Mouse (Mus musculus) heart, embryonic 10.5 days (tissue): ENCODE data around the gene Mdga1. TPM values are rescaled to one million over a fixed set of nuclear protein-coding genes. Genes with fewer than 3 reads are reported as not detected.

Experiments
- DNase-seq: peaks from one replicate; pipeline ENCODE4 v3.0.0-alpha.2; 2017; ENCODE audit warnings: low spot score
- H3K27ac ChIP-seq: fragments of 300-500 bp; sonication (generic); 2 replicates; pipeline ENCODE4 v1.5.1; 2016; ENCODE audit warnings: mild to moderate bottlenecking
- H3K27me3 ChIP-seq: fragments of 300-500 bp; sonication (generic); 2 replicates; pipeline ENCODE4 v1.6.1; 2016; ENCODE audit warnings: mild to moderate bottlenecking; ENCODE audit not compliant: poor library complexity, insufficient read depth, severe bottlenecking
- H3K36me3 ChIP-seq: fragments of 300-500 bp; sonication (generic); 2 replicates; pipeline ENCODE4 v1.6.1; 2016; ENCODE audit warnings: mild to moderate bottlenecking, moderate library complexity
- H3K4me1 ChIP-seq: fragments of 300-500 bp; sonication (generic); 2 replicates; pipeline ENCODE4 v1.6.1; 2016; ENCODE audit warnings: mild to moderate bottlenecking
- H3K4me3 ChIP-seq: fragments of 300-500 bp; sonication (generic); 2 replicates; pipeline ENCODE4 v1.5.1; 2016; ENCODE audit warnings: mild to moderate bottlenecking, moderate library complexity
- H3K9me3 ChIP-seq: fragments of 300-500 bp; sonication (generic); 2 replicates; pipeline ENCODE4 v1.6.1; 2016; ENCODE audit warnings: mild to moderate bottlenecking, moderate library complexity
- WGBS: fragments of 180-500 bp; shearing (Covaris S2); methylation state at CpG from one replicate; pipeline ENCODE4 v1.1.7; 2016; 5-methylcytosine and 5-hydroxymethylcytosine counted together
- polyA plus RNA-seq: library from polyadenylated mRNA; unstranded; fragments of >200 nt; fragmentation: Nextera tagmentation; extraction: Ambion mirVana; gene quantifications from 2 replicates; pipeline ENCODE4 v1.2.1, GENCODE M21; 2016

Gene Mdga1
- polyA plus RNA-seq, 1 experiment from 2014 or later: 1.7 TPM

DNA sequence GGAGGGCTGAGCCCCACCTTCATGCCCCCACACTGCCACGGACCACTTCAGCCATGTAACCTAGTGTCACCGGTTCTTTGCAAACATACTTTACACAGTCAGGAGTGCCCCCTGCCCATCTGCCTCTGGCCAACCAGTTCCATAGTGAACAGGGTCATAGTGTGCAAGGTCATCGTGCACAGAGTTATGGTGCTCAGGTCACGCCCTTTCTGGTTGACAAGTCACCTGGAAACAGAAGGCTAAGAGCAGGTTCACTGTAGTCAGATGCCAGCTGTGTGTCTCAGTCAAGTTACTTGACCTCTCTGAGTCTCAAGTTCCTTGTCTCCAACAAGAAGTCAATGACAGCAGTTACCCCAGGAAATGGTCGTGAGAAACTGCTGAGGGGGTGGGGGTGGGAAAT is 65.2 kb downstream of the Mdga1 start:
- Histone ChIP-seq H3K9me3 (no peaks in the 10 kb centered on the region), H3K27ac (no peak overlapping the region), H3K4me3 (no peak overlapping the region), H3K4me1 (peaks cover 12% of the 10 kb centered on the region), H3K36me3 (no peaks in the 10 kb centered on the region), H3K27me3 (no peaks in the 10 kb centered on the region)
- 67% methylated on average over 5 of the region's 5 CpGs for WGBS
- DNase-seq: no peak

- 71% methylated on average over 16 of the region's 16 CpGs for WGBS
- Histone ChIP-seq H3K4me1 (peaks cover 12% of the 10 kb centered on the region), H3K9me3 (no peaks in the 10 kb centered on the region), H3K27me3 (no peaks in the 10 kb centered on the region), H3K36me3 (no peaks in the 10 kb centered on the region), H3K4me3 (no peak overlapping the region), H3K27ac (no peak overlapping the region)
- DNase-seq: no peak
These were observed 67.3 kb downstream of the Mdga1 start for GRCm38 (mm10) chr17:29902406-29903155.

DNA sequence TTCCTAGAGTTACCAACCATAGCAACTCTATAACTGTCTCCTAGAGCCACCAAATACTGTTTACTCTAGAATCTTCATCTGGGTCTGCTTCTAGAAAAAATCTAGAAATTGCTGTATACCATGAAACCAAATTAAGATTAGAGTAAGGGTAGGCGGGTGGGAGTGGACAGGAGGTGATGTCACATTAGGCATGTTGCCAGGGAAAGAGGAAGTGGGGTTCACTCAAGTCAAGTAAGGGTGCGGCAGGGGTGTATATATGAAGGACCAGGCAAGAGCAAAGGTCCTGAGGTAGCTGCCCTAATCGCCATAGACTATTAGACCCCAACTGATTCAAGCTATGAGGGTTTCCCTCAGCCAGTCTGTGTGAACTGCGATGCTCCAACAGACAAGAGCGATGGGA is 69.6 kb downstream of the Mdga1 start:
- Histone ChIP-seq H3K4me3 (no peak overlapping the region), H3K36me3 (no peaks in the 10 kb centered on the region), H3K4me1 (peaks cover 17% of the 10 kb centered on the region), H3K9me3 (no peaks in the 10 kb centered on the region), H3K27me3 (no peaks in the 10 kb centered on the region; the same call in 1 of the 2 replicates), H3K27ac (no peak overlapping the region)
- 87% methylated on average over 5 of the region's 5 CpGs for WGBS
- no peak for DNase-seq

GRCm38 (mm10) chr17:29896181-29897054 is 73.5 kb downstream of the Mdga1 start:
- no peaks in the 10 kb centered on the region for H3K9me3 ChIP-seq
- no peak for DNase-seq
- H3K27me3 ChIP-seq: peaks cover 13% of the 10 kb centered on the region
- H3K4me3 ChIP-seq: no peak overlapping the region
- H3K36me3 ChIP-seq: no peaks in the 10 kb centered on the region
- 28% methylated on average over 7 of the region's 7 CpGs for WGBS
- no peak overlapping the region for H3K27ac ChIP-seq
- peaks cover 5% of the 10 kb centered on the region; the same call in 1 of the 2 replicates for H3K4me1 ChIP-seq

DNA sequence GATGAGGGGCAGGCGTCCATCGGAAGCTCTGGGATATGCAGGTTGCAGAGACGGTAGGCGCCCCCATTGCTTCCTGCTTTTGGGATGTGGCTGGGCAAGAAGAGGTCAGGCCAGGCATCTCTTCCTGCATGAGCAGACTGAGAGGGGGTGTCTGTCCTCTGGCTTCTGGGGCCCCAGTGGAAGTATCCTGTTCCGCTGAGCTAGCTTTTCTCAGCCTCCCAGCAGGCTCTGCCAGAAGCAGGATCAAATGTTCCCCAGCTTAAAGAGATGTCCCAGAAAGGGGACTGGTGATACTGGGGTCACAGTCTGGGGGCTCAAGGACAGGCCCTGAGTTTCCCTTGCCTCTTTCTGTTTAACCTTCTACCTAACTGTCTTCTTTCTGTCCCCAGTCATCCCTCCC is 74.3 kb downstream of the Mdga1 start:
- Histone ChIP-seq H3K36me3 (no peaks in the 10 kb centered on the region), H3K27ac (no peak overlapping the region), H3K4me1 (peaks cover 5% of the 10 kb centered on the region; the same call in 1 of the 2 replicates), H3K9me3 (no peaks in the 10 kb centered on the region), H3K4me3 (no peak overlapping the region), H3K27me3 (peaks cover 21% of the 10 kb centered on the region)
- WGBS: 71% methylated on average over 5 of the region's 5 CpGs
- no peak for DNase-seq

DNA sequence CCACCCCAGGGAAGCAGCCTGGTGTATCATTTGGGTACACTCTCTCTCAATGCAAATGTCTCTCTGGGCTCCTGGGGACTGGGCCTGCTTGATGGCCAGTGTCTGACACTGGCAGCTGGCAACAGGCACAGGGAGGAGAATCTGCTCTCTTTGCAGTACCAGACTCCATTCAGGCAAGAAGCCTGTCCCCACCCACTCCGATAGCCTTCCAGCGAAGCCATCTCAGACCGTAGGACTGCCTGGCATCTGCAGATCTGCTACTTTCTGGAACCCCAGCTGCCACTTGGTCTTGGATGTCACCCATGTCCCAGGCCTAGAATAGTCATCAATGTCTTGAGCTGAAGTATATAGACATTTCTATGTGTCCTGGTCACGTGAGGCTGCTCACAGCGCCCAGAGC is 74.9 kb downstream of the Mdga1 start:
- WGBS: 85% methylated on average over 5 of the region's 5 CpGs
- Histone ChIP-seq H3K27ac (no peak overlapping the region), H3K4me1 (peaks cover 5% of the 10 kb centered on the region; the same call in 1 of the 2 replicates), H3K27me3 (peaks cover 27% of the 10 kb centered on the region), H3K36me3 (no peaks in the 10 kb centered on the region), H3K9me3 (no peaks in the 10 kb centered on the region), H3K4me3 (no peak overlapping the region)
- DNase-seq: no peak

- no peak overlapping the region for H3K27ac ChIP-seq
- WGBS: 62% methylated on average over 7 of the region's 7 CpGs
- peaks cover 65% of the 10 kb centered on the region for H3K27me3 ChIP-seq
- no peaks in the 10 kb centered on the region for H3K9me3 ChIP-seq
- H3K4me3 ChIP-seq: no peak overlapping the region
- no peaks in the 10 kb centered on the region for H3K36me3 ChIP-seq
- peaks cover 40% of the 10 kb centered on the region for H3K4me1 ChIP-seq
- DNase-seq: no peak
These were observed 79.3 kb downstream of the Mdga1 start for GRCm38 (mm10) chr17:29890451-29891110.

DNA sequence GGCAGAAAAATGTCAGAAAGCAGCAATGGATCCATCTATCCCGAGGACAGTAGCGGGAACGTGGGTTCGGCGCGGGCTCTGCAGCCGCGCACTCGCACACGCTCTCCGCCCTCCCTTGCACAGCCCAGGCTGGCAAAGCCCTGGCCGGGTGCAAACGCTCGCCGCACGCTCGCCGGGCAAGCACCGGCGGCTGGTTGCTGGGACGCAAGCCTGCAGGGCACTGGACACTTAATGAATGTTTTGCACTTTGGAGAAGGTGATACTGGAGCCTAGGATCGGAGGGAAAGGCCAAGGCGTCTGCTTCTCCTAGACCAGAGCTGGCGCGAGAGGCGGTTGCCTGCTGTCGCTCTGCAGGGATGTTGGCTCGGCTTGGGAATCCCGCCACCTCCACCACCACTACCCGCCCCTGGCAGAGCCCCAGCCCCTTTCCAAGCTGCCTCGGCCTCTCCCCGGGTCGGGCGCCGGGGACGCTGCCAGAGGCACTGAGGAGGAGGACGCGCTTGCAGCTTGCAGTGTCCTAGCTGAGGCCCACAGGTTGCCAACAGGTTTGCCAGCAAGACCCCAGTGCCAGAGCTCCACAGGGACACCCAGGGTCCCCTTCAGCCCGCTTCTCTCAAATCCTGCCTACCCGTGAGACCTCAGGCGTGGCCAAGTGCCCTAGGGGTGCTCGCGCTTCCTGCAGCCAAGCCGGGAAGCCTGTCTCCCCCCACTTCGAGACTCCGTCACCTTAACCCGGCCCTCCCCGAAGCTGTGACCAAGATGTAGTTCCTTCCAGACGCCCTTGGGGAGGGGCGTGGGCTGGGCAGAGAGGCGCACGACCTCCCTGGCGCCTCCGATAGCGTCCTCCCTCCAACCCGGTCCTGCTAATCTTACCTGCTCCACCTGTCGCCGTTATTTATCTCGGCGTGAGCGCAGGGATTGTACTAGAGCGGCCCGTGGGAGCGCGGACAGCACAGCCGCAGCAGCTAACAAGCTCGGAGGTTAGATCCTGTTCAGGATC is 80.6 kb downstream of the Mdga1 start:
- H3K4me3 ChIP-seq: peak overlapping the region; percentile 74
- peak; percentile 80 for DNase-seq
- H3K36me3 ChIP-seq: no peaks in the 10 kb centered on the region
- WGBS: under 1% methylated on average over 67 of the region's 67 CpGs
- H3K27me3 ChIP-seq: peaks cover 76% of the 10 kb centered on the region
- peak overlapping the region; percentile 5; the same call in 1 of the 2 replicates for H3K27ac ChIP-seq
- H3K4me1 ChIP-seq: peaks cover 40% of the 10 kb centered on the region
- H3K9me3 ChIP-seq: no peaks in the 10 kb centered on the region

- peak overlapping the region; percentile 74 for H3K4me3 ChIP-seq
- peaks cover 84% of the 10 kb centered on the region for H3K27me3 ChIP-seq
- no peak for DNase-seq
- WGBS: under 1% methylated on average over 85 of the region's 93 CpGs
- H3K9me3 ChIP-seq: no peaks in the 10 kb centered on the region
- peaks cover 40% of the 10 kb centered on the region for H3K4me1 ChIP-seq
- H3K36me3 ChIP-seq: no peaks in the 10 kb centered on the region
- H3K27ac ChIP-seq: peak overlapping the region; percentile 81
These were observed 81.7 kb downstream of the Mdga1 start for GRCm38 (mm10) chr17:29887881-29888826.

DNA sequence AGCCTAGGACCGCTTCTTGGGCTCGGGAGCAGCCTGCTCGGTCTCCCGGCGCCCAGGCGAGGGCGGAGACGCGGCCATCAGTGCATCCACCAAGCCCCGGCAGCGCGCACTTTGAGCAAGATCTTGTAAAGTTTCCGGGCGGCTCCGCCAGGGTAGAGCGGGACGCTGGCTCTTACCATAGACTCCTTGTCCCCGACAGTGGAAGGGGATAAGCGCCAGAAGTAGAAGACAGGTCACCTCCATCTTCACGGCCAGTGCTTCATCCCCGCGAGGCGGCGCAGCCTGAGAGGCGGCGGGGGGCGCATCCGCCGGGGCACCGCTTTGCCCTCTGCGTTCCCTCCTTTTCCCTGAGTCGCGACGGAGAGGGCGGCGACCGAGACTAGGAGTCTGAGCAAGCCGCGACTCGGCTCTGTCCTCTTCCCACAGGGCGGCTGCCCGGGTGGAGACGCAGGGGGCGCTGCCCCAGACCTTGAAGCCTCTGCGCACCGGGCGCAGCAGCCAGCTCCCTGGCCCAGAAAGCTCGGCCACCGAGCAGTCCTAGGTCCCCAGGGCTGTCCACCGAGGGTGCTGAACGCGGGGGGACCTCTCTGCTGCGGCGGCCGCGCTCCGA is 82.5 kb downstream of the Mdga1 start:
- no peaks in the 10 kb centered on the region for H3K9me3 ChIP-seq
- DNase-seq: peak; percentile 87
- under 1% methylated on average over 57 of the region's 57 CpGs for WGBS
- H3K27ac ChIP-seq: peak overlapping the region; percentile 81
- no peaks in the 10 kb centered on the region for H3K36me3 ChIP-seq
- H3K4me3 ChIP-seq: peak overlapping the region; percentile 74
- H3K27me3 ChIP-seq: peaks cover 86% of the 10 kb centered on the region
- H3K4me1 ChIP-seq: peaks cover 40% of the 10 kb centered on the region
